Mouse (Mus musculus): ENCODE results near the gene Glo1.

Gene Glo1

DNA sequence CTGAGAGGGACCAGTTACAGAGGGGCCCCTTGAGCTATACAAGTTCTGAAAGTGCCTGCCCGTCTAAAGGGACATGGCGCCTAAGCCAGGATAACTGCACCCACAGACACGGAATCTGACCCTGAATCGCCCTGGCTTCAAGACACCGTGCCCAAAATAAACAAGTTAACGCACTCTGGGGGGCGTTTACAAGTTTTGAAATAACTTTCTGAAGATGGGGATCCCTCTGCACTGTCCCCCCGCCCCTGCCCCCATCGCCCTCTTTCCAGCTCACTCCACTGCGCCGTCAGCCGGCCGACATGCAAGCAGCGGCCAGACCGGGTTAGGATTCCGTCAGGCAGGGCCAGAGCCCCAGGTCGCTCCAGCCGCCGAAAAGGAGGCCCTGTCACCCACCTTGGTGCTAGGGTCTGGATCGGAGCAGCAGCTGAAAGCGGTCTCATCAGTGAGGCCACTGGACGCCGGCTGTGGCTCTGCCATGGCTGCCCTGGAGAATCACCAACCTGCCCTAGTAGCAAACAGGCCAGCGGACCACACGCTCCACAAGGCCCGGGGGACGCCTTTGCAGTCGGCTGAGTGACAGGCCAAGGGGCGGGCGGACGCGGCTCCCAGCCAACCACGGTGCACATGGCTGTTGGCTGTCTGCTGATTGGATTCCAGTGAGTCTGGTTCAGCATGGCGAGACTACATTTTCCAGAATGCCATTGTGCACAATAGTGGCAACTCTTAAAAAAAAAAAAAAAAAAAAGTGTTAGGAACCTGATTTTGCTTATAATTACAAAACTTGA lies 14.4 kb downstream of the Glo1 start:
- DNase-seq (ENCODE audit: low spot score in 2 of 2) = peak; percentile 99 to 100

DNA sequence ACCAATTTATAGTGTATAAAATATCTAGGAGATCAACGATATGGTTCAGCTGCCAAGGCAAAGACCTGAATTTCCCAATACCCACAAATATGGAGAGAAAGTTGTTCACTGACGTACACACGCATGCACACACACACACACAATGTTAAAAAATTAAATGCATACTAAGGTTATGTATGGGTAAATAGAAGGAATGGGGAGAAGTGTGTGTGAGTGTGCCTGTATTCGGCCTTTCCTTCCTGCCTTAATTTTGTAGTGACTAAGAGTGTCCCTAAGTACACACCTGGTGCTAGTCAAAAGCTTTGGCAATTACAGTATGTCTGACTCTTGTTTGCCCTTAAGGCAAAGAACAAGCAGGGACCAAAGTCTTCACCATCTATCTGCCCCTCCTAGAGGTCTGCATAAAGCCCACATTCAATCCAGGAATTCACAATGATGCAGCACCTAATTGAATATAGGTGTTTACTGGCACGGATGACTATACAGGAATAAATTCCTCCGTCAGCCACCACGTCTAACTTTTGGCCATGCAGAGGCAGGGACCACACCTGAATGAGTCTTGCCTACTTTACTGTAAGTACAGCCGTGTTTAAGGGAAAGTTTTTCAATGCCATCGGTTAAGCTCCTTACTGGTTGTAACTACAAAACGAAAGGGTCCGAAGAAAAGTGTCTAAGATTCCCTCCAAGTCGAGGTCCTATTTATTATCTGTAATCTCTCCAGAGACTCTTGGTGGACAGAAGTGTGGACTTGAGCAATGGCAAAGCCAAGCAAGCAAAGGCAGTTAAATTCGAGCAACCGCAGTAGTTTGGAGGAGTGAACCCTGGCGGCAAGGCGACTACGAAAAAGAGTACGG lies 15.2 kb downstream of the Glo1 start:
- DNase-seq (ENCODE audit: low spot score in 2 of 2) = peak in 1 of 2 experiments; percentile 43

- DNase-seq (ENCODE audit: low spot score in 2 of 2) = no peak
Measured at GRCm38 (mm10) chr17:30610739-30611138, 15.9 kb downstream of the Glo1 start.

- no peak for DNase-seq (ENCODE audit: low spot score in 2 of 2)
Measured at GRCm38 (mm10) chr17:30609980-30610307, 16.7 kb downstream of the Glo1 start.

- peak; percentile 47 to 55 for DNase-seq (ENCODE audit: low spot score in 2 of 2)
Measured at GRCm38 (mm10) chr17:30609305-30609979, 17.2 kb downstream of the Glo1 start.

- no peak for DNase-seq (ENCODE audit: low spot score in 2 of 2)
Measured at GRCm38 (mm10) chr17:30607909-30608495, 18.7 kb downstream of the Glo1 start.

GRCm38 (mm10) chr17:30607330-30607729 lies 19.3 kb downstream of the Glo1 start:
- DNase-seq (ENCODE audit: low spot score in 2 of 2) = no peak

GRCm38 (mm10) chr17:30606634-30607081 lies 20.0 kb downstream of the Glo1 start:
- DNase-seq (ENCODE audit: low spot score in 2 of 2) = no peak

- no peak for DNase-seq (ENCODE audit: low spot score in 2 of 2)
Measured at GRCm38 (mm10) chr17:30606206-30606605, 20.5 kb downstream of the Glo1 start.

DNA sequence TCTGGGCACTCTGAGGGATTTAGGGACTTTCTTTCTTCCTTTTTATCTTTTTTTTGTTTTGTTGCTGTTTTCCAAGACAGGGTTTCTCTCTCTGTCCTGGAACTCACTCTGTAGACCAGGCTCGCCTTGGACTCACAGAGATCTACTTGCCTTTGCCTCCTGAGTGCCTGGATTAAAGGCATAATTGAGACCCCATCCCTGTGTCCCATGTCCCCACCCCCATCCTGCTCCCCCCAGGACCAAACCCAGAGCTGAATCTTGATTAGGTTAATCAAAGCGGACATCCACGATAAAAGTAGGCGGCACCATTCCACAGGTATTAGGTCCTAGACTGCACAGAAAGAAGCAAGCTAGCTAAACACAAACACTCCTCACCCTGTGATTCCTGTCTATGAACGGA lies 21.7 kb downstream of the Glo1 start:
- DNase-seq (ENCODE audit: low spot score in 2 of 2) = no peak

DNA sequence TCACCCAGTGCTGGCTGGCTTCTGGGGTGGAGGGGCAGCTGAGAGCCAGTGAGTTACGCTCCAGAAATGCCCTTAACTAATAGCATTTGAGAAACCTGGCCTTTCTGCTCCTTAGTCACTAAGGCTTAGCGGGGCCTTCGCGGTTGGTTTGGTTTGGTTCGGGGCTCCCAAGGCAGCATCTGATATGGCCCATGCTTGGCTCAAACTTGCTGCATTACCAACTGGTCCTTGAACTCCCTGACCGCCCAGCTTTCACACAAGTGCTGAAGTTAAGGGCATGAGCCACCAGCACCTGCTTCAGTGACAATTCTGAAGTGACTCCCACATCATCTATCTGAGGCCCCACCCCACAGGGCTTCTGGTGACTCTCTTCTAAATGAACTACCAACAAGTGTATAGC lies 22.4 kb downstream of the Glo1 start:
- DNase-seq (ENCODE audit: low spot score in 2 of 2) = no peak

GRCm38 (mm10) chr17:30602175-30602574 lies 24.5 kb downstream of the Glo1 start:
- no peak for DNase-seq (ENCODE audit: low spot score in 2 of 2)

DNA sequence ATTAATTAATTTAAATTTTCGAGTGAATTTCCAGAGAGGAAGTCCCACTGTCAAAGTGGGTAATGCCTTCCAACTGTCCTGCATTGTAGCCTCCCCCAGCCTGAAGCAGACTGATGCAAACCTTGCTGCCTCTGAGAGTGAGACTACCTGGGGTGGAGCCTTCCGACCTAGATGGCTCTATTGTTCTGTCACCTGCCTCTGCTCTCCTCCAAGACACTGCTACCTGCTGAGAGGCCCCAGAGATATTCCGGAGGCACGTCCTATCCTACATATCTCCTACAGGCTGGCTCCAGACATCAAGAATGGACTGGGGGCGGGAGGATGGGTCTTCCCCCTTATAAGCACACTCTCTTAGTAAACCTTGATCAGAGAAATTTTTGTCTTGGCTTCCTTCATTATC lies 28.4 kb downstream of the Glo1 start:
- no peak for DNase-seq (ENCODE audit: low spot score in 2 of 2)

DNA sequence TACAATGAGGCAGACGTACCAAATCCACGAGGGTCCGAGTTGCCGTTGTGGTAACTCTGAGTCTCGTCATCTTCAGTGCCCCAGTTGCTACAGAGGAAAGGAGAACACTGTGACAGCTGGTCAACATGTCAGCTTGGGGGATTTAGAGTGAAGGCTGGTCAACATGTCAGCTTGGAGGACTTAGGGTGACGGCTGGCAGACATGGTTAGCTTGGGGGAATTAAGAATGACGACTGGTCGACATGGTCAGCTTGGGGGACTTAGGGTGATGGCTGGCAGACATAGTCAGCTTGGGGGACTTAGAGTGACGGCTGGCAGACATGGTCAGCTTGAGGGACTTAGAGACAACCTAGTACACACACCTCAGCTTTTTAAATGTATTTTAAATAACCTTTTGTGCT lies 28.9 kb downstream of the Glo1 start:
- no peak for DNase-seq (ENCODE audit: low spot score in 2 of 2)

- no peak for DNase-seq (ENCODE audit: low spot score in 2 of 2)
Measured at GRCm38 (mm10) chr17:30594846-30595245, 31.8 kb downstream of the Glo1 start.

- no peak for DNase-seq (ENCODE audit: low spot score in 2 of 2)
Measured at GRCm38 (mm10) chr17:30594407-30594806, 32.3 kb downstream of the Glo1 start.

DNA sequence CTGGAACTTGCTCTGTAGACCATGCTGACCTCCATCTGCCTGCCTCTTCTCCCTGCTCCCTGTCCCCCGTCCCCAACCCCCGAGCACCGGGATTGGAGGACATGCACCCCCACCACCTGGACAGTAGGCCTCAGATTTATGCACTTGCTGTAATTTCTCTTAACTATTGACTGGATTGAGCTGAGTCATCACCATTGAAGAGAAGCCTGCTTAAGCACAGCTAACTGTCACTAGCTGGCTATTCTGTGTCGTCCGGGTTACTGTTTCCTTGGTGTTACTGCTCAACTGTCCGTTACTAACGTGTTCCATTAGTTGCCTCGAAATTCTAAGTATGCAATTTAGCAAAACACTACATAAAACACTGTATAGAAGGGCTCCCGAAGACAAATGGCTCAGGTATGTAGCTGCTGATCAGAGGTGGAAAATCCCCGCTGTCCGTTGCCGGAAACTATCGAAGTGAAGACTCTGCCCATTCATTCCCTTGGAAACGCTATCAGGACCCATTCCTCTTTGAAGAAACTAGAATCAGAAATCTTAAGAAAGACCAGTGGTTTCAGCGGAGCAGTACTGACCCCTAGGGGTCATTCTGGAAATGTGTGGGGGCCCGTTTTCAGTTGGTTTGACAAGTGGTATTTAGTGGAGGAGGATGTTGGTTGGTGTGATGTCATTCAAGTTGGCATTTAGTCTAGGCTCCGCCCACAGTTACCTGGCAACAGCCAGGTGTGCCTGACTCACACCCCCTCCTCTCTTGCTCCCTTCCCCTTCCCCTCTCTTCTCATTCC lies 36.1 kb downstream of the Glo1 start:
- peak; percentile 26 to 62 for DNase-seq (ENCODE audit: low spot score in 2 of 2)

DNA sequence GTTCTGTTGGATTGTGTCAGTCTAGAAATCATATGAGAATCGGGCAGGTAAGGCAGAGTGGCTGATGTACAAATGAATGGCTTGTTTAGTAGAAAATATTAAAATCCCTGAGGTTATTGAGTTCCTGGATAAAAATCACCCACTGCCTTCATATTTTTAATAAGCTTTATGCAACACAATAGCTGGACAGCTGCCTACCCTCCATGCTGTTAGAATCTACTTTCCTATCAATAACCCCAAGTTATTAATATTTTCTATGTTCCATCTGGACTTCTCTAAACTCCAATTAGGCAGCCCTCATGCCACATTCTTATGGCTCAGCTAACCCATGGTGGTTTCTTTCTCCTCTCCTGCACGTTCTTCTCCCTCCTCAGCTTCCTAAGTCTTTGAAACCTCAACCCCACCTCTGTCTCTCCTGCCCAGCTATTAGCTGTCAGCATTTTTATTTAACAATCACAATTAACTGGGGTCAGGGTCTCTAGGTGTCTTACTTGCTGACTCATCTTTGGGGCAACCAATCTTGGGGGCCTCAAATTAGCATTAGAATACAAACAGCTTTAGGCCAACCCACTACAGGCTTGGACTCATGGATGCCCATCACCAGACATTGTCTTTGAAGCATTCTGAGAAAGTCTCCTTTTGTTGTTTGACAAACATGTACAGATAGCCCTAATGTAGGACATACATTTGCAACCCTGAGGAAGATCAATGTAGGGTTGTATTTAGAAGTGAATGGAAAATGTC lies 43.2 kb downstream of the Glo1 start:
- DNase-seq (ENCODE audit: low spot score in 2 of 2) = no peak

DNA sequence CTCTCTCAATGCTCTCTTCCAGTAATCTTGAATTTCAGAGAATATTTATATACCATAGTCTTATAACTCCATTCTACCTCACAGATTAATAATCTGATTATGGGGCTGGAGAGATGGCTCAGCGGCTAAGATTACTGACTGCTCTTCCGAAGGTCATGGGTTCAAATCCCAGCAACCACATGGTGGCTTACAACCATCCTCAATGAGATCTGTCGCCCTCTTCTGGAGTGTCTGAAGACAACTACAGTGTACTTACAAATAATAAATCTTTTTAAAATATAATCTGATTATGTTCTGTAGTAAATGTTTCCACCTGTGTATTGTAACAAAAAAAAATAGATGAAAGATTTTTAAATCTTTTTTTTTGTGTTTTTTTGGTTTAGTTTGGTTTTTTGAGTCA lies 44.4 kb downstream of the Glo1 start:
- DNase-seq (ENCODE audit: low spot score in 2 of 2) = no peak

DNA sequence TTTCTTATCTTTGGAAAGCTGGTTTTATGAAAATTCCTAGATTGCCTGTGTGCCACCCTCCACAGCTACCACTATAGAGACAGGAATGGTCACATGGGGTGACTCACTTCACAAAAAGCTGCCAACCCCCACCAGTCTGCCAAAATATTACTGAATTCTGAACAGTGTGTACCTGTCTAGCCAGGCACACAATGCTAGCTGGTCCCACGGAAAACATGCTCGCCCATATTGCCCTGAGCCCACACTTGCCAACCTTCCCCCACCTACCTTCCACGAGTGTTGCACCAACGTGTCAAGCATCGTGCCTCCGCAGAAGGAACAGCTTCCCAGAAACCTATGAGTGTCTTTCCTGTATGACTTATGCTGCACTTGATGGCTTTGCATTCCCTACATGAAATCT lies 45.5 kb downstream of the Glo1 start:
- no peak for DNase-seq (ENCODE audit: low spot score in 2 of 2)

DNA sequence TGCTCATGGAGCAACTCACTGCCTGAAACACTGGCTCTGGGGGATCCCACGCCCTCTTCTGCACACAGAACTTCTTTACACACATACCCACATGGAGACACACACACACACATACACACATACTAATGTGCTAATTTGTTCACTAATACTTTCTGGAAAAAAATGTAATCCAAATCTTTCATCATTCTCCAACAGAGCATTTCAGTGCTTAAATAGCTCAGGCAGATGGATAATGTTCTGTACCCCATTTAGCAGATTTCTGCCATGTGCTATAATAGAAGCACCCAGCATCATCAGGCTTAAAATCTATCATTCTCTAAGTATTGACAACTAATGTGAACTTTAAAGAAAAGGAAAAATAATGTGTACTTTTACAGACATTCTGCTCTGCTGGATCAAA lies 45.9 kb downstream of the Glo1 start:
- no peak for DNase-seq (ENCODE audit: low spot score in 2 of 2)

Data from spleen, postnatal 10 days (tissue).